Mouse (Mus musculus): ENCODE measurements around the gene Lrrc8d. TPM values are rescaled to one million over a fixed set of nuclear protein-coding genes. Genes with fewer than 3 reads are reported as not detected.

The Lrrc8d gene
- polyA plus RNA-seq, 1 experiment: 5.7 TPM

DNA sequence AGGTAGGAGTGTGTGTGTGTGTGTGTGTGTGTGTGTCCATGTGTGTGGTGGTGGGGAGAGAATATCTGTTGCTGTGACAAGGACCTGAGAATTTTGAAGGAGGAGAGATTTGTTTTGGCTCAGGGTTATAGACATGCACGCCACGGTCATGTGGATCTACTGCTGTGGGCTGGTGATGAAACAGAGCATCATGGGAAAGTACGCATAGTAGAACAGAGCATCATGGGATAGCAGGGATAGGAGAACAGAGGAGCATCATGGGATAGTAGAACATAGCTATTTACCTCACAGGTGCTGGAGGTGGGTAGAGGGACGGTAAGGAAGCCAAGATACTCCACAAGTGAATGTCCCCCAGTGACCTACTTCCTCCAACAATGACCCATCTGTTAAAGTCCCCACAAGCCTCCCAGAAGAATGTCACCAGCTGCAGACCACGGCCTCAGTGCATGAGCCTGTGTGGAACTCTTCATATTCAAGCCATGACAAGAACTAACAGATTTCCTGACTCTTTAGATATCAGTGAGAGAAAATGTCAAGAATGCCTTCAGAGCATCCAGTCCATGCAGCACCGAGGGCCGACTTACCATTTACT is 5.3 kb upstream of the Lrrc8d start:
- Histone ChIP-seq H3K27ac (ENCODE audit: control insufficient read depth, insufficient read depth, low read length) (no peak overlapping the region), H3K27me3 (ENCODE audit: control insufficient read depth, insufficient read depth, low read length) (no peaks in the 10 kb centered on the region), H3K4me1 (replicated peaks; ENCODE audit: control insufficient read depth, insufficient read depth, low read length) (peaks cover 8% of the 10 kb centered on the region), H3K36me3 (ENCODE audit: control insufficient read depth, insufficient read depth, low read length) (no peaks in the 10 kb centered on the region), H3K4me3 (ENCODE audit: control insufficient read depth, insufficient read depth, low read length) (no peak overlapping the region)
- DNase-seq: no peak
- 92% methylated on average over 7 of the region's 7 CpGs for WGBS
- no peak for TF ChIP-seq POLR2A (IDR thresholded peaks at IDR 0.05; ENCODE audit: control insufficient read depth, extremely low read depth, insufficient read depth, low read length, poor library complexity)
- no peak for TF ChIP-seq CTCF (IDR thresholded peaks at IDR 0.05; ENCODE audit: borderline replicate concordance, control insufficient read depth, extremely low read depth, insufficient read depth, low read length, poor library complexity)

- TF ChIP-seq POLR2A (IDR thresholded peaks at IDR 0.05; ENCODE audit: control insufficient read depth, extremely low read depth, insufficient read depth, low read length, poor library complexity) (no peak), CTCF (IDR thresholded peaks at IDR 0.05; ENCODE audit: borderline replicate concordance, control insufficient read depth, extremely low read depth, insufficient read depth, low read length, poor library complexity) (no peak)
- Histone ChIP-seq H3K36me3 (ENCODE audit: control insufficient read depth, insufficient read depth, low read length) (no peaks in the 10 kb centered on the region), H3K27me3 (ENCODE audit: control insufficient read depth, insufficient read depth, low read length) (no peaks in the 10 kb centered on the region), H3K4me3 (ENCODE audit: control insufficient read depth, insufficient read depth, low read length) (no peak overlapping the region), H3K4me1 (replicated peaks; ENCODE audit: control insufficient read depth, insufficient read depth, low read length) (peaks cover 12% of the 10 kb centered on the region), H3K27ac (ENCODE audit: control insufficient read depth, insufficient read depth, low read length) (no peak overlapping the region)
- WGBS: 75% methylated on average over 6 of the region's 6 CpGs
- no peak for DNase-seq
Observed at GRCm38 (mm10) chr5:105696049-105696448, 3.7 kb upstream of the Lrrc8d start.

- Histone ChIP-seq H3K27ac (ENCODE audit: control insufficient read depth, insufficient read depth, low read length) (no peak overlapping the region), H3K4me1 (replicated peaks; ENCODE audit: control insufficient read depth, insufficient read depth, low read length) (peaks cover 20% of the 10 kb centered on the region), H3K27me3 (ENCODE audit: control insufficient read depth, insufficient read depth, low read length) (no peaks in the 10 kb centered on the region), H3K36me3 (ENCODE audit: control insufficient read depth, insufficient read depth, low read length) (no peaks in the 10 kb centered on the region), H3K4me3 (ENCODE audit: control insufficient read depth, insufficient read depth, low read length) (no peak overlapping the region)
- no peak for TF ChIP-seq CTCF (IDR thresholded peaks at IDR 0.05; ENCODE audit: borderline replicate concordance, control insufficient read depth, extremely low read depth, insufficient read depth, low read length, poor library complexity)
- TF ChIP-seq POLR2A (IDR thresholded peaks at IDR 0.05; ENCODE audit: control insufficient read depth, extremely low read depth, insufficient read depth, low read length, poor library complexity): no peak
- DNase-seq: no peak
- WGBS: 95% methylated on average over 3 of the region's 3 CpGs
Observed at GRCm38 (mm10) chr5:105697886-105698285, 1.9 kb upstream of the Lrrc8d start.

GRCm38 (mm10) chr5:105698694-105699093 is 1.1 kb upstream of the Lrrc8d start:
- 50% methylated on average over 7 of the region's 7 CpGs for WGBS
- H3K4me1 ChIP-seq (replicated peaks; ENCODE audit: control insufficient read depth, insufficient read depth, low read length): peaks cover 20% of the 10 kb centered on the region
- no peaks in the 10 kb centered on the region for H3K27me3 ChIP-seq (ENCODE audit: control insufficient read depth, insufficient read depth, low read length)
- no peak for TF ChIP-seq CTCF (IDR thresholded peaks at IDR 0.05; ENCODE audit: borderline replicate concordance, control insufficient read depth, extremely low read depth, insufficient read depth, low read length, poor library complexity)
- no peak for TF ChIP-seq POLR2A (IDR thresholded peaks at IDR 0.05; ENCODE audit: control insufficient read depth, extremely low read depth, insufficient read depth, low read length, poor library complexity)
- H3K4me3 ChIP-seq (ENCODE audit: control insufficient read depth, insufficient read depth, low read length): no peak overlapping the region
- H3K36me3 ChIP-seq (ENCODE audit: control insufficient read depth, insufficient read depth, low read length): no peaks in the 10 kb centered on the region
- no peak overlapping the region for H3K27ac ChIP-seq (ENCODE audit: control insufficient read depth, insufficient read depth, low read length)
- DNase-seq: no peak

- Histone ChIP-seq H3K4me1 (replicated peaks; ENCODE audit: control insufficient read depth, insufficient read depth, low read length) (peaks cover 20% of the 10 kb centered on the region), H3K36me3 (ENCODE audit: control insufficient read depth, insufficient read depth, low read length) (no peaks in the 10 kb centered on the region), H3K27ac (ENCODE audit: control insufficient read depth, insufficient read depth, low read length) (peak overlapping the region; percentile 38), H3K4me3 (ENCODE audit: control insufficient read depth, insufficient read depth, low read length) (peak overlapping the region; percentile 76), H3K27me3 (ENCODE audit: control insufficient read depth, insufficient read depth, low read length) (no peaks in the 10 kb centered on the region)
- DNase-seq: peak; percentile 88
- TF ChIP-seq POLR2A (IDR thresholded peaks at IDR 0.05; ENCODE audit: control insufficient read depth, extremely low read depth, insufficient read depth, low read length, poor library complexity): peak; percentile 63; the same call in 1 of the 2 replicates
- TF ChIP-seq CTCF (IDR thresholded peaks at IDR 0.05; ENCODE audit: borderline replicate concordance, control insufficient read depth, extremely low read depth, insufficient read depth, low read length, poor library complexity): peak; percentile 54; the same call in 1 of the 2 replicates
- under 1% methylated on average over 99 of the region's 101 CpGs for WGBS
Observed at GRCm38 (mm10) chr5:105700070-105700851, 492 bp downstream of the Lrrc8d start.

DNA sequence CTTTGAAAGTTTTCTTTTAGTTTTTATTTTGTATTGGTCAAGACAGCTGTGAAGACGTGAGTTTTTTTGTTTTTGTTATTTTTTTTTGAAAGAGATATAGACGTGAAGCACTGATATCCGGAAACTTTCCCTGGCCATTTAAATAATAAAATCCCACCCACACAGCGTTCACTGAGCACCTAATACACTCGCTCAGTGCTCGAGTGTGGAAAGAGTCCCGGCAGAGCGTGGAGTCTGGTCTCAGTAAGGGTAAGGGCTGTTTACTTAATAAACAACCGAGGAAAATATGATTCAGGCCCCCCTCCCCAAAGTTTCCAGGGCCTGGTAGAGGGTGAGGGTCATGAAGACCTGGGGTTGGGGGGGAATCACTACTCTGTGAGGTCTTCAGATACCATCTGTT is 1.6 kb downstream of the Lrrc8d start:
- WGBS: 45% methylated on average over 9 of the region's 9 CpGs
- peaks cover 20% of the 10 kb centered on the region for H3K4me1 ChIP-seq (replicated peaks; ENCODE audit: control insufficient read depth, insufficient read depth, low read length)
- peak overlapping the region; percentile 76 for H3K4me3 ChIP-seq (ENCODE audit: control insufficient read depth, insufficient read depth, low read length)
- no peak for DNase-seq
- no peaks in the 10 kb centered on the region for H3K36me3 ChIP-seq (ENCODE audit: control insufficient read depth, insufficient read depth, low read length)
- H3K27ac ChIP-seq (ENCODE audit: control insufficient read depth, insufficient read depth, low read length): no peak overlapping the region
- TF ChIP-seq POLR2A (IDR thresholded peaks at IDR 0.05; ENCODE audit: control insufficient read depth, extremely low read depth, insufficient read depth, low read length, poor library complexity) (no peak), CTCF (IDR thresholded peaks at IDR 0.05; ENCODE audit: borderline replicate concordance, control insufficient read depth, extremely low read depth, insufficient read depth, low read length, poor library complexity) (no peak)
- no peaks in the 10 kb centered on the region for H3K27me3 ChIP-seq (ENCODE audit: control insufficient read depth, insufficient read depth, low read length)

Data from thymus, adult 2 months (tissue).